Mouse (Mus musculus) layer of hippocampus, adult 8-10 months (tissue): ENCODE measurements around the gene Yy1. TPM values are rescaled to one million over a fixed set of nuclear protein-coding genes. Genes with fewer than 3 reads are reported as not detected.

Experiments
- DNase-seq, 2 experiments: peaks; one replicate each; pipeline ENCODE4 v3.0.0; 2022; ENCODE audit warnings: low spot score in 2 of 2
- total RNA-seq, 4 experiments: library from RNA; stranded (reverse); gene quantifications; 2 replicates each; pipeline ENCODE4 v1.2.4; 2022

The Yy1 gene
- 10 to 100 TPM; 43.9 to 50.6 (median 48.8) TPM for total RNA-seq

DNA sequence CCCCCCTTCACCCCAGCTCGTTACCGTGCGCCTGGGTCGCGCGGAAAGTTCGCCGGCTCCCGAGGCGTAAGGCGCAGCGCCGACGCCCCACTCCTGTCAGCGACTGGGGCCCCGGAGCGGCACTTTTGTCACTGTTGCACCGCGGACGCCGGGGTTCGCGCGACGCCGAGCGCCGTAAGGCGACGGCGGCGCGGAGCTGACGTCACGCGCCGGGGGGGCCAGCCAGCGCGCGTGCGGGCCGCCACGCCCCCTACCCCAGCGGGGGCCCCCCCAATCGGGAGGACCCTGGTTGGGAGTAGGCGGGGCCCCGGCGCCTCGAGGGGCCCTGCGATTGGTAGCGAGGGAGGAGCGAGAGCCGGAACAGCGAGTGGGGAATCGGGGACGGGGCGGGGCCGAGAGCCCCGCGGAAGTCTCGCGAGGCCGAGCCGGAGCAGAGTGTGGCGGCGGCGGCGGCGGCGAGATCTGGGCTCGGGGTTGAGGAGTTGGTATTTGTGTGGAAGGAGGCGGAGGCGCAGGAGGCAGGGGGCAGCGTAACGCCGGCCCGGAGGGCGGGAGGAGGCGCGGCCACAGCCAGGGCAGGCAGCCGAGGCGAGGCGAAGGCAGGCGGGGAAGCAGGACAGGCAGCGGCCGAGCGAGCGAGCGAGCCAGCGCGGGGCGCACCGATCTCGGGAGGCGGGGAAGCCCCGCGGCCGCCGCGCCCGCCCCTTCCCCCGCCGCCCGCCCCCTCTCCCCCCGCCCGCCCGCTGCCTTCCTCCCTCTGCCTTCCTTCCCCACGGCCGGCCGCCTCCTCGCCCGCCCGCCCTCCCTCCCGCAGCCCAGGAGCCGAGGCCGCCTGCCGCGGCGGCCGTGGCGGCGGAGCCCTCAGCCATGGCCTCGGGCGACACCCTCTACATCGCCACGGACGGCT, at the start of gene Yy1:
Gene Yy1 (plus strand): TSS at position 428 of the 907 bp plus-strand sequence.
- DNase-seq, result peak; percentile 95 to 97

DNA sequence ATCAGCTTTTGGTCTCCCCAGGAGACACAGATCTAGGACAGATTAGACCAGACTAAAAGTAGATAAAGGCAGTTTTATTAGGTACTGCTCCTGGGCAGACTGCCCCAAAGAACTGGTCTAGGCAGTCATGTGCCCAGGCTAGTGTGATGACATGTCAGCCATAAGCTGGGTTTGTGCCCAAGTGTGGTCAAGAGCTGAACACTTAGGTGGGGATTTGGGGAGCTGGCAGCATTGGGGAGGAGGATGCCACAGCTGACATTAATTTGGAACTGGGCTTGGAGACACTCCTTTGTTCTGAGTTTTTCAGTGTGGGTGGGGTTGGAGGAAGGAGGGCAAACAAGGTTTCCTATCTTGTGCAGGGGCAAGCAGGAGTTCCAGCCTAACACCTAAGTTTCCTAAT, 46.8 kb upstream of the Yy1 start:
- DNase-seq, result no peak

DNA sequence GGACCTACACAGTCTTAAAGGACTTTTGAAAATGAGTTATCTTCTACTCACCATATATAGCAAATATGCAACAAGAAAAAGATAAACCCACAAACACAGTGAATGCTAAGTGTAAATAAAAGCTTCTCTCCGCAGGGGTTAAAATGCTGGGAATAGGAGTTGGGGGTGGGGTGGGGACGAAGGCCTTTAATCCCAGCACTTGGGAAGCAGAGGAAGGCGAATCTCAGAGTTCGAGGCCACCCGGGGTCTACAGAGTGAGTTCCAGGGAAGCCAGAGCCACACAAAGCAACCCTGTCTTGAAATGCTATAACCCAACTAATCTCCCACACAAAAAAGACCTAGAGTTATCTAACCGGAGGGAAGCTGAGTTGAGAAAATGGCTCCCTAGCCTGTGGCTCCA, 43.8 kb upstream of the Yy1 start:
- DNase-seq, result no peak

DNA sequence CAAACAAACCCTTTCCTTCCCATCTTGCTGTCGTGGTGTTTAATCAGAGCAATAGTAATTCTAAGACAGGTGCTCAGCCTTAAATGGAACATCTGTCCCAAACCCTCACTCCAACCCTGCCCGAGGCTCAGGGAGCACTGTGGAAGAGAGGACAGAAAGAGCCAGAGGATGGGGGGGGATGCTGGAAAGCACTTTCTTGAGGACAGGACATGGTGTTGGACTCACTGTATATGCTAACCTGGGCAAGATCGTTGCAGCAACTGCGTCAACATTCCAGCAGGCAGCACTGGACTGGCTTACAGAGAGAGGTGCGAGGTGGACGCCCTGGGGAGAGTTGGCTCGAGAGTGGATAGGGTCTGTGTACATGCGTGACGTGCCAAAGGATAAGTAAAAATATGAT, 43.3 kb upstream of the Yy1 start:
- DNase-seq, result no peak

DNA sequence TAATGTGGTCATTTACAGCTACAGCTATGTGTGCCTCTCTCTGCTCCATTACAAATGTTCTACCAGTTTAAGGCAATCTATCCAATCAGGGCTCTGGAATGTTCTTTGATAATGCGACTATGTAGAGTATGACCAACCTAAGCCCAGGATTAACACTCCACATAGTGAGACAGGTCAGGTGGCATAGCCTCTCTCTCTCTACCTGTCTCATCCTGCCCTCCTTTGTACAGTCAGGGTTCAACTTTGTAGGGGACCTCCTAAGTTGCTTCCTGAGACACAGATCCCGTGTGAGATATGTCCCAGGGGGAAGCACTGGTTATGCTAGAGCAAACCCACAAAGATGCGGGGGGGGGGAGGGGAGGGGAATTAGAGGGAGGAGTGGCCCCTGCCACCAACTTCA, 42.5 kb upstream of the Yy1 start:
- DNase-seq, result no peak

DNA sequence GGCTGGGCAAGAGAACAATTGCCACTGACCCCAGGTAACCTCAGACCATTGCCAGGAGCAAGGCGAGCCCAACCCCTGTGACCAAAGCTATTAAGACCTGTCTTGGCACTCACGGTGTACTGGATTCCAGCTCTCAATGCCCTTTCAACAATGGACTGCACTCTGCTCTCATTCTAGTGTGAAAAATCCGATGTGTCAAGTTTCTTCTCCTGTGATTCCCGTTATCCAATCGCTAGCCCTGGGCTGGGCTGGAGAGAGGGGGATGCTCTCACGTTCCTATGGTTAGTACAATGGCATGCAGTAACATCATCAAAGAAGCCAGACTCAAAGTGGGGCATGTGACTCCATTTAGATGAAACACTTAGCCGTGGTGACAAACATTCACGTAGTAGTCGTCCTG, 41.0 kb upstream of the Yy1 start:
- DNase-seq, result no peak

DNA sequence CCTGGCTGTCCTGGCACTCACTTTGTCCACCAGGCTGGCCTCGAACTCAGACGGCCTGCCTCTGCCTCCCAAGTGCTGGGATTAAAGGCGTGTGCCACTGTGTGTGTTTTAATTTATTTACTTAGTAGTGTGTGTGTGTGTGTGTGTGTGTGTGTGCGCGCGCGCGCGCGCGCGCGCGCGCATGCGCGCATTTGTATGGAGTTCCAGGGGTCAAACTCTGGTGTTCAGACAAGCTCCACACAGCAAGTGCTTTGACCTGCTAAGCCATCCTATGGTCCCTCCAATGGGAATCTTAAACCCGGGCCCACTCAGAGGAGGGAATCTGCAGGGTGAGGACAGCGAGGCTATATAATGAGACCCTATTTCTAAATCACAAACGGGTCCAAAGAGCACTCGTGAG, 37.6 kb upstream of the Yy1 start:
- no peak for DNase-seq

DNA sequence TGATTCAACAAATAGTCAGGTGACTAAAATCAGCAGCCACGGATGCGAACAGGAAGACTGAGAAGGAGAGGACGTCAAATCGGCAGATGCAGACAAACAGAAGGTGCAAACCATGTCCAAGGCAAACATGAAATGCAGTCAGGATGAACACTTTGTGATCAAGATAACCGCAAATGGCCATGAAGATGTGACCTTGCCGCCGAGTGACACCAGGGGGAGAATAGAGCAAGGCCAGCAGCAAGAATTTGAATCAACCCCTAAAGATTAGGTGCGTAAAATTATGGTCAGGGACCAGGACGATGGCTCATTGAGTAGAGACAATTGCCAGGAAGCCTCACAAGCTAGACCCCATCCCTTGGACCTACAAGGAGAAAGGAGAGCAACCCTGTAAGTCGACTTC, 36.2 kb upstream of the Yy1 start:
- DNase-seq, result no peak

DNA sequence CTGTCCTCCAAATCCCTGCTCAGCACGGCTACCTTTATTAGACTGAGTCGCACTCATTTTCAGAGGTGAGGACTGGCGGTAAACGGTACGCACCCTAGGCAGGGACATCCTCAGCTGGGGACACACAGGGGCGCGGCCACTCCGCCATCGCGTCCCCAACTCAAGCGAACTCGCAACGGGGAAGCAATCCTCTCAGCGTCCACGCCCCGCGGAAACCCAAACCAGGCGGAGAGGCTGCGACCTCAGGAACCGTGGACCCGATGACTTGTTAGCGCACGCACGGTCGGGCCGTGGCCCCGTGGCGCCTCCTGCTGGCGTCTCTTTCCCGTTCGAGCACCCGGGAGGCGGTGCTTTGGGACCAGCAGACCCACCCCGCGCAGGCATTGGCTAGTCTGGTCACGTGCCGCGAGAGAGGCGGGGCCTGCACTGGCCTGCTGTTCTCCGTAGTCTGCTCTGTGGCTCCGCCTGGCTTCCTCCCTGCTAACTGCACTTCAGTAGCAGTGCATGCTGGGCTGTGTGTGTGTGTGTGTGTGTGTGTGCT, 35.0 kb upstream of the Yy1 start:
- peak; percentile 95 to 98 for DNase-seq

DNA sequence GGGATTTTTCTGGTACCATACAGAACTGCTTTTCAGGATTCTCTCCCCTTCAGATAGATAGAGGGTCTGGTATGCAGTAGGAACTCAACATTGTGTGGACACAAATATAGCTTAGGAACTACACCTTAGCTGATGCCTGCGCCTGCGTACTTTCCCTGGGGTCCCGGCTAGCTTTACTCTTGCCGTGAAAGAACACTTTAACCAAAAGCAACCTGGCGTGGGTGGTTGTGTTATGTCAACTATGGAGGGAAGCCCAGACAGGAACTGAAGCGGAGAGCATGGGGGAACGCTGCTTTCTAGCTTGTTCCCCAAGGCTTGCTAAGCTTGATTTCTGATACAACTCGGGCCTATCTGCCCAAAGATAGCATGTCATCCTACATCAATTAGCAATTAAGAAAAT, 34.5 kb upstream of the Yy1 start:
- DNase-seq, result no peak

DNA sequence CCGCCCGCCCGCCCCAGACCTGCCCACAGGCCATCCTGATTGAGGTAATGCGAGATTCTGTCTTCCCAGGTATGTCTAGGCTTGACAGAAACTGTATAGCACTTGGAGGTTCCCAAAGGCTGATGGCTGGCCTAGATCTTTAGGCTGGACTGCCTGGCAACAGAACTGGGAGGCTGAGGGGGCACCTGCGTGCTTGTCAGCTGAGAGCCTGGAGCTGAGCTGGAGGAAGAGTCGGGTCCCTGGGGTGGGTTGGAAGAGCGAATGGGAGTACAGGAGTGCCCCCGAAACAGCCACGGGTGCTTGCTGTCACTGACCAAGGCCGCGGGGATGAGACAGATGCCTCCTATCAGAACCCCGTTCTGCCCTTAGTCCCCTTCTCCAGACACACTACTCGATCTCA, 34.1 kb upstream of the Yy1 start:
- DNase-seq, result no peak

DNA sequence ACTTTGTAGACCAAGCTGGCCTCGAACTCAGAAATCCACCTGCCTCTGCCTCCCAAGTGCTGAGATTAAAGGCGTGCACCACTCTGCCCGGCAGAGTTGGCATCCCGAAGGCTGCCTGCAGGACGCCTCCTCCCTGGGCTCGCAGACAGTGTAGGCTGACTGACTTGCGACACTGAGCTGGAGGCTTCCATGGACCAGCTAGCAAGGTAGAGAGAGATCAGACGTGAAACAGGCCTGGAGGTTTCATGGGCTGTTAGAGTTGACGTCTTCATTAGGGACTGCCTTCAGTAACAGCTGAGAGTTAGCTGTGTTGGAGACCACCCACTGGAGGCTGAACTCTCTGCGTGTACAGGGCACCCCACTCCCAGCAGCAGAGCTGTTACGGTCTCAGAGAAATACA, 33.5 kb upstream of the Yy1 start:
- no peak for DNase-seq

DNA sequence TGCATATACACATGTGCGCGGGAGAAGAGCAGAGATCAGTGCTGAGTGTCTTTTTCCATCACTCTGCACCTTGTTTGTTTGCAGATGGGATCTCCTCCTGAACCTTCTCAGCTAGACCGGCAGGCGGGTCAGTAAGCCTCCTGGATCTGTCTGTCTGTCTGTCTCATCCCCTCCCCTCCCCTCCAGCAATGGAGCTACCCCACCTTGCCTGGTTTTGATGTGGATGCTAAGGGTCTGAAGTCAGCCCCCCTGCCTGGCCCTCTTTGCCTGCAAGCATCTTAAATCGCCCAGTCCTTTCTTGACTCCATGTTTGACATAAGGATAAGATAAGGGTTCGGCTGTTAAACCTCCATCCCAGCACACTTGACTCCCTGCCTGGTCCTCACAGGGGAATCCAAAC, 32.8 kb upstream of the Yy1 start:
- no peak for DNase-seq

DNA sequence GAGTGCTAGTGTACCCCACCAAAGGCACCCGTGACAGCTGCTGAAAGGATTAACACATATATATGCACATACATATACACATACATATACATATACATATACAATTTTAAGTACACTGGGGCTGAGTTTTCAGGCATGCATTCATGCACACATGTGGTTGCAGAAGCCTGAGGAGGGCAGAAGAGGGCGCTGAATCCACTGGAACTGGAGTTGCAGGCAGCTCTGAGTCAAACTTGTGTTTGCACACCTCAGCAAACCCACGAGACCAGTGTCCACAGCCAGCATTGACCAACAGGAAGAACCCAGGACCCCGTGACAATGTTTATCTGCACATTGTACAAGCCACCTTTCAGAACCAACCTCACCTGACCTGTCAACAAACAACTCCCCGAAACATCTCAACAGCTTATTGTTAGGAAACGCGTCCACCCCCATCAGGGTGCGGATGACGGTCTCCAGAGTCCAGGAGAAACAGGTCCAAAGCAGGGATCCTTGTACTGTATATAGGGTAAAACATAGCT, 32.2 kb upstream of the Yy1 start:
- DNase-seq, result no peak

DNA sequence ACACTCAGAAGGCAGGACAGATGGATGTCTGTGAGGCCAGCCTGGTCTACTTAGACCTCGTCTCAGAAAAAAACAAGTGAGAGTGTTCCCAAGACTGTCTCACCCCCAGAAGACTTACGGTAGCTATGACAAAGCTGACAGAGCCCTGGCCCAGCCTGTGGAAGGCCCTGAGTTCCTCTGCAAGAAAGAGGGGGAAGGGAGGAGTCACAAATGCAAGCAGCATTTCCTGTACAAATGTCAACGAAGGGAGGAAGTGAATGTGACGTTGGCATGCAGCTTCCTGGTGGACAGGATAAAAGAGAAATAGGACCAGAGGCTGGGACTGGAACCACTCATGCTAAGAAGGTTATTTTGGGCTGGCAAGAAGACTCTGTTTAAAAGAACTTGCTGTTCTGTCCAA, 31.6 kb upstream of the Yy1 start:
- no peak for DNase-seq

DNA sequence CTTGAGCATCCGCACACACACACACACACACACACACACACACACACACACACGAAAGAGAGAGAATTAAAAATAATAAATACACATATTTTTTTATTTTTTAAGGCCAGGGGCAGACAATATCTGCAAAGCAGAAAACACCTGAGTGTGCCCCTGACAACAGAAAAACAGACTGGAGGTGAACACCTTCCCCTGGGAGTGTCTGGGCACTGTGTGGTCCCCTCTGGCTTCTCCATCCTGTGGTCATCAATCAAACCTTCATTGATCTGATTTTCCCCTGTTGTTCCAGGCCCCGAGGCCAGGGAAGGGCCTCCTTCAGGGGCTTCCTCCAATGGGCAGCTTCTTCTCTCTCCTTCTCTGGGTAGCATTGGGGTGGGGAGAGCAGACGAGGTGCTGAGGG, 31.1 kb upstream of the Yy1 start:
- DNase-seq, result no peak

DNA sequence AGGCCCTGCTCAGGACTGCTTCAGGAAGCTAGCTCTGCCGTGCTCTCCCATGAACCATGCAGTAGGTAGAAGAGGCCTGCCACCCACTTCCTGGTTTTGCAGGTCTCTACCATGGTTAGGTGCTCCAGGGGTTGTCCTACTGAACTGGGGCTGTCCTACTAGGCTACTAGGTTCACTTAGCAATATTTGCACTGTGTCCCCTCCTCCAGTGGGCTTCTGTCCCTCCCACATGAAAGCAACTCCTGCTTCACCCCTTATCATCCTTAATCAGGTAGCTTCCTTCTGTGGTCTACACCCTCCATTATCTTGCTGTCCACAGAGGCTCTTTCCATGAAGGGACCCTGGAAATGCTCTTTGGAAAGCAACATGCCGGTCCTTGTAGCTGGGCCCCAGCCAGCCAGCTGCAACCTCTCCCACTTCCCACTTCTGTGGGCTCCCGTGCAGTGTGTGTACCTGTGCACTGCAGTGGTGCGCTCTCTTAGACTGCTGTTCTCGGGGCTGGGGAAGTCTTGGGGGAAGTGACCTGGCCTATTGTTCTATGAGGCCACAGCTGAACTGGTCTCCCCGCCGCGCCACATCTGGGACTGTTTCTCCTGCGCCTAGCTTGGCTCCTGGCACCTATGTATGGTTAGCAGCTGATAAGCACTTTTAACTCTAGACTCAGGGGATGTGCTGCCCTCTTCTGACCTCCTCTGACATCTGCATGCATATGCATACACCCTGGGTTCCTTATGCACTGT, 29.5 kb upstream of the Yy1 start:
- DNase-seq, result no peak

DNA sequence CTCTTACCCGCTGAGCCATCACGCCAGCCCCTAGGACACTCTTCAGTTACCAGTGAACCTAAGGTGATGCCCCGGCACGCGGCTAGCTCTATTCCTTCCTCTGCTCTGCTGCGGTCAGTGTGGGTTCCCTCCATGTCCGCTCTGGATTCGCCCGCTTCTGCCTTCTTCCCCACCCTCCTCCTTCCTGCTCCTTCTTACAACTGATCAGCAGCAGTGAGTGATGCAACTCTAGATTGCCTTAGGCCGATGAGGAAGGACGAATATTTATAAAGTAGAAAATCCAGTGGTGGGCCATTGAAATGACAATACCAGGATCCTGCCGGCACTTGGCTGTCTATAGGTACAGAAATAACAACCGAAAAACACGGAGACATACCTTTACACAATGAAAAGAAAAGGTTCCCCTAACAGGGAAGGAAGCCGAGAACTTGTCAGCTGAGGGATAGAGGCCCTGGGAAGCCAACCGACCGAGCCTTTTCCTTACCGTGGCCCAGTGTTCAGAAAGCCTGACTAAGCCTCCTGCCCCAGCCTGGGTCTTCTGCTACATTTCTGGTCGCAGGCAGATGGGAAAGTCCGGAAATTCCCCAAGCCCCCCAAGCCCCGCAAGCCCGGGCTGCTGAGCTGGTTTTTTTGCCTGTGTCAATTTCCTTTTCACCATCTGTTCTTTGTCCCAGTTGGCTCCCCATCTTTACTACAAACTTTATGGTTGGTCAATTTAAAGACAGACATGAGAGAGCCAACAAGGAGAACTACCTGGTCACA, 27.7 kb upstream of the Yy1 start:
- DNase-seq, result no peak

DNA sequence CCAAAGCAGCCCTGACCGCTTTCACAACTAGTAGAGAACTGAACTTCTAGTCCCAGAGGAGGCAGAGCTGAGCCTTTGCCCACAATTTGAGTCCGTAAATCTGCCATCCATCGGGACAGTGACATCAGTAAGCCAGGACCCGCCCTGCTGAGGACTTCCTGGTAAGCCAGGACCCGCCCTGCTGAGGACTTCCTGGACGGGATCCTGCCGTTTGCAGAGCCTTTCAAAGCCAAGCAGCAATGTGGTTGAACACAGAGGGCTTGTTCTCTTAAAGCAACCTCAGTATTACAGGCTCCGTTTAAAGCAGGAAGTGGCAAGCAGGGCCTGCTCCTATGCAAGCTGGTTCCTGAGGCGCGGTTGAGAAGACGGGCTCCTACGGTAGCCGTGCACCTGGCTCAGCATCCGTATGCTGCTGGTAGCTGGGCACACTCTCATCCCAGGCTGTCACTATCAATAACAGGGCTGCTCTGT, 27.0 kb upstream of the Yy1 start:
- no peak for DNase-seq

DNA sequence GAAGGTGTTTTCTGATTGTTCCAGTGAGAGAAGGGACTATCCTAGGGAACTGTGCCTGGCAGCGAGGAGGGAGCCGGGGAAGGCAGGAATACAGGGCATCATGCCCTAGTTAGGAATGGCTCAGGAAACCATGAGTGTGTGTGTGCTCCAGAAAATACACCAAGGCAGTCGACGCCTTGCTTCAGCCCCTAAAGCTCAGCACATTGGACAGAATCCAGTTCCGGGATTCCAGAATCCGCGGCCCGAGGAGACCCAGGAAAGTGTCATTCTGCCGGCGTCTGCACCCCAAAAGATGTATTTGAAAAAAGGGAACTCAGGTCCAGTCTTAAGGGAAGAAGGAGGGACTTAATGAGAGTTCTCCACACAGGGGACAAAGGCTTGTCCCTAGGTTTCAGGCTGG, 26.5 kb upstream of the Yy1 start:
- DNase-seq, result no peak

DNA sequence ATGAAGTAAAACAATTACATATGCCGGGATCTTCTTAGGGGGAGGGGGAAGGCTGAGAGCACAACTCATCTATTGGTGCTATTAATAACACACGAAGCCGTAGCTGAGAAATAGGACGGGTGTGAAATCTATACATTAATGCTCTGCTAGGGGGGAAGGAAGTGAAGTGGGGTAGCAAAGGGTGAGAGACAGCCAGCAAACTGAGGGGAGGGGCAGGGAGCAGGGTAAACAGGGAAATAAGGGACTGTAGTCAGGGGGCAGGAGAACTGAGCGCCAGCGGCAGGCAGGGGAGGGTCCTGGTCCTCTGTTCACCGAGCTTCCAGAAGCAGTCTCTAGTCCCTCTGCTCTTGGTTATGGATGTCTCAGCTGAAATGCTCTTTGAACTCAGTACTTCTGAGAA, 25.9 kb upstream of the Yy1 start:
- DNase-seq, result no peak
